Mouse (Mus musculus) adrenal gland, adult 8-10 months (tissue): ENCODE measurements around the gene Gm20388. TPM values are rescaled to one million over a fixed set of nuclear protein-coding genes. Genes with fewer than 3 reads are reported as not detected.

Experiments
- DNase-seq: peaks from one replicate; pipeline ENCODE4 v3.0.0; 2022
- total RNA-seq, 4 experiments: library from RNA; stranded (reverse); gene quantifications; 2 replicates each; pipeline ENCODE4 v1.2.4; 2022

Gene Gm20388
- total RNA-seq, 4 experiments from 2014 or later: 1.7 to 16.9 (median 5.8) TPM

GRCm38 (mm10) chr8:121889810-121890785, 1979.5 kb downstream of the Gm20388 start:
- DNase-seq: no peak

GRCm38 (mm10) chr8:121892875-121893274, 1982.2 kb downstream of the Gm20388 start:
- no peak for DNase-seq

- no peak for DNase-seq
Measured at GRCm38 (mm10) chr8:121895910-121896309, 1985.3 kb downstream of the Gm20388 start.

- no peak for DNase-seq
Measured at GRCm38 (mm10) chr8:121896476-121897145, 1986.0 kb downstream of the Gm20388 start.

GRCm38 (mm10) chr8:121897205-121897604, 1986.6 kb downstream of the Gm20388 start:
- DNase-seq: no peak

GRCm38 (mm10) chr8:121897871-121898381, 1987.3 kb downstream of the Gm20388 start:
- DNase-seq: peak; percentile 45

GRCm38 (mm10) chr8:121898401-121898931, 1987.8 kb downstream of the Gm20388 start:
- peak; percentile 87 for DNase-seq

GRCm38 (mm10) chr8:121899180-121900044, 1988.8 kb downstream of the Gm20388 start:
- no peak for DNase-seq

GRCm38 (mm10) chr8:121901498-121902236, 1991.0 kb downstream of the Gm20388 start:
- DNase-seq: peak; percentile 84

- DNase-seq: no peak
Measured at GRCm38 (mm10) chr8:121903977-121904376, 1993.3 kb downstream of the Gm20388 start.

GRCm38 (mm10) chr8:121904999-121905398, 1994.4 kb downstream of the Gm20388 start:
- DNase-seq: no peak

GRCm38 (mm10) chr8:121905420-121905819, 1994.8 kb downstream of the Gm20388 start:
- no peak for DNase-seq

GRCm38 (mm10) chr8:121905864-121906263, 1995.2 kb downstream of the Gm20388 start:
- no peak for DNase-seq

- no peak for DNase-seq
Measured at GRCm38 (mm10) chr8:121906542-121907512, 1996.2 kb downstream of the Gm20388 start.

- DNase-seq: peak; percentile 90
Measured at GRCm38 (mm10) chr8:121907587-121908248, 1997.1 kb downstream of the Gm20388 start, which contains the start of gene Slc7a5. Gene Slc7a5 (minus strand): TSS chr8:121907694.

GRCm38 (mm10) chr8:121908378-121909147, 1997.9 kb downstream of the Gm20388 start:
- DNase-seq: no peak

- DNase-seq: no peak
Measured at GRCm38 (mm10) chr8:121909148-121909541, 1998.5 kb downstream of the Gm20388 start.

- peak; percentile 61 for DNase-seq
Measured at GRCm38 (mm10) chr8:121909663-121910062, 1999.0 kb downstream of the Gm20388 start.
